Mouse (Mus musculus): ENCODE data around the gene Banf1.
"Not testable (repeated sequence)": the region's sequence is repeated elsewhere in the genome, so short reads cannot be mapped to it uniquely, and the experiment has no call there.

Gene Banf1

DNA sequence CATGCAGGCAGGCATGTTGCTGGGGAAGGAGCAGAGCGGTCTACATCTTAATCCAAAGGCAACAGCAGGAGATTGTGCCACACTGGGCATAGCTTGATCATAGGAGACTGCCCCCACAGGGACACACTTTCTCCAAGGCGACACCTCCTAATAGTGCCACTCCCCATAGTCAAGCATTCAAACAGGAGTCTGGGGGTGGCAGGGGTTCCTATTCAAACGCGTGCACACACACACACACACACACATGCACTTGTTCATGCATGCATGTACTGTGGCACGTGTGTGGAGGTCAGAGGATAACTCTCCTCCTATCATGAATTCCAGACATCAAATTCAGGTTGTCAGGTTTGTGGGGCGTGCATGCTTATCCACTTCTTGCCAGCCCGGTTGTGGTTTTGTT, 5.8 kb upstream of the Banf1 start:
- no peak for DNase-seq

DNA sequence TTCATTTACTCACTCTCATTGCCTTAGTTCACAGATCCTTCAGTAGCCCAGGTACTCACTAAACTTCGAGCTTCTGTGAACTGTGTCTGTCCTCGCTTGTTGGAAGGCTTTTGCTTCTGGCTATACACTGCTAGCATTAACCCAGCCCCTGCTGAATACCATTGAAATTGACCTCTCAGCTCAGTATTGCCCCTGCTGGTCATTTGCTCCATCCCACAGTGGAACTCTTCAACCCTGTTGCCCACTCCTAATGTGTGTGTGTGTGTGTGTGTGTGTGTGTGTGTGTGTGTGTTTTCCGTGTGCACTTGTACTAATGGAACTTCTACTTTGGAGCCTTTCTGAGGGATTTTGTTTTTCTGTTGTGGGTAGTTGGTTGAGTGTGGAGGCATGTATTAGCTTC, 4.0 kb upstream of the Banf1 start:
- no peak for DNase-seq

DNA sequence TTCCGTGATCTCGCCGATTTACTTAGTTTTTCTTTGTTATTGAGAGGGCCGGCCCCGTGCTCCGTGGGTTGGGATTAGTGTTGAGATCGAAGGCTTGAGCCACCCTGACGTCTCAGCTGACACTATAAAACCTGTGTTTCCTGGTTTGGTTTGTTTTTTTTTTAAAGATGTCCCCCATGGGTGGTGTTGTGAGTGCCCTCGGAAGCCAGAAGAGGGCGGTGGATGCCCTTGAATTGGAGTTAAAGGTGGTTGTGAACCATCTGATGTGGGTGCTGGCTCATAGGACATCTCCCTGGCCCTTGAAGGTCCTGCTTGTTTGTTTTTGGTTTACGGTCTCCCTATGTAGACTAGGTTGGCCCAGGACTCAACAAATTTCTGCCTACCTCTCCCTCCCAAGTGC, 487 bp upstream of the Banf1 start:
- DNase-seq = no peak

DNA sequence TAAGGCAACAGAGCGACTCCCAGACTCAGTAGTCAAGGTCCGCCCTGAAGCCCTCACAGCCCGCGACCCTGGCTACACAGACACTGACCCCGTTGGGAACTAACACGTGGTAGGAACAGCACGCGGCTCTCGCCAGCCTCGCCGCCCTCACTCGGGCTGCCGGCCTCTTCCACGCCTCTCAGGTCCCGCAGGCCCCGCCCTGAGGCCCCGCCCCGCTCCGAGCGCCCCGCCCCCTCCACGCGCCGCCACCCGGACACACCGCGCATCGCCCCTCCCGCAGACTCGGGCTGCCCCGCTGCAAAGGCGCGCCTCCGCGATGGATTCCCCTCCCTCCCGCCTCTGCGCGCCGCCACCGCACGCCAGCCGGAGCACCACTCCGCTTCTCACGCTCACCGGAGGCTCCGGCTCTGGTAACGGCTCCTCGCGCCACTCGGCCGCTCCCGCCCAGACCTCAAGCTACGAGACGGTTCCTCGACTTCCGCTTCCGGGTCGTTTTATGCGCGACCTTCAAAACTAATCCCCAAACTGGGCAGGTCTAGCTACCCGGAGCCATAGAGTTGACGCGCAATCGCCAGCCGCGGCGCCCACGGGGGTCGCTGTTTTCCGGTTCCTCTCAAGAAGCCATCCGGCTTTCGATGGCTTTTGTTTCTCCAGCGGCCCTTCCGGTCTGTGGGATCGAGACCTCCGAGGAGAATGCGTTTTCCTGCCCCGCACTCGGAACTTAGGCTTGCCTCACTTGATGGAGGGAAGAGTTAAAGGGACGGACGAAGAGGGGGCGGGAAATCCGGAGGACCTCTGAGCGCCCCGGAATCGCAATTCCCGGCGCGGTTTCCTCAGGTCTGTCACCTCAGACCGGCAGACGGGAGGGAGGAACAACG, 554 bp downstream of the Banf1 start, which contains the start of gene Eif1ad:
Gene Eif1ad, plus strand, starts transcription at position 567 of the 878 bp plus-strand sequence.
- peak; percentile 95 for DNase-seq

GRCm38 (mm10) chr19:5365751-5366150, 1.2 kb downstream of the Banf1 start:
- DNase-seq = no peak

DNA sequence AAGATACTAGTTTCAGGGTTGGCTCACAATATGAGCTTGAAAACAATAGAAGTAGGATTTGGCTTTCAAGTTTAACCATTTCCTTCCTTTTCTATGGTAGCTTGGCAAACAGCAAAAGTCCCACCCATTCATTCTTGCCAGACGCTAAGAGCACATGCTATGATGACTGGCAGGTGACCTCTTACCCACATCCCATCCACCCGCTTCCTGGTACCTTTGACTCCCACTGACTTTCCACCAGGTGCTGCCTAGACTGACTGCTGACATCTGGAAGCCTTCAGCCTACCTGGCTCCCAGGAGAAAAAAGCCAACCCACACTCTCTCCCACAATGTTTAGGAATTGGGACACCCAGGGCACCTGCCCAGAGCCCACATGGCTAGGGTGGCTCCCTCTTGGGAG, 2.8 kb downstream of the Banf1 start:
- no peak for DNase-seq

- DNase-seq = no peak
These were observed 4.8 kb downstream of the Banf1 start for GRCm38 (mm10) chr19:5362186-5362585.

DNA sequence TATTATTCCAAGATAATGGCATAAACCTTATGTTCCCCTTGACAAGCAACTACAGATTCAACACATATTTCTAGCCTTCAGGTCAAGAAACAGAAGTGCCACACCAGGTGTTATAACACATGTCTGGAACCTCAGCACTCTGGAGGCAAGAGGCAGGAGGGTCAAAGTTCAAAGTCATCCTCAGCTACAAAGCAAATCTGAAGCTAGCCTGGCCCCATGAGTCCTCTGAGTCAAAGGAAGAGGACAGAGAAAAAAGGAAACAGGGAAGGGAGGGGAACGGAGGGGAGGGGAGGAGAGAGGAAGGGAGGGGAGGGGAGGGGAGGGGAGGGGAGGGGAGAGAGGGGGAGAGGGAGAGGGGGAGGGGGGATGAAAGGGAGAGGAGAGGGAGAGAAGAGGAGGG, 10.9 kb downstream of the Banf1 start:
- DNase-seq = no peak

- no peak for DNase-seq
These were observed 13.4 kb downstream of the Banf1 start for GRCm38 (mm10) chr19:5353609-5354008.

DNA sequence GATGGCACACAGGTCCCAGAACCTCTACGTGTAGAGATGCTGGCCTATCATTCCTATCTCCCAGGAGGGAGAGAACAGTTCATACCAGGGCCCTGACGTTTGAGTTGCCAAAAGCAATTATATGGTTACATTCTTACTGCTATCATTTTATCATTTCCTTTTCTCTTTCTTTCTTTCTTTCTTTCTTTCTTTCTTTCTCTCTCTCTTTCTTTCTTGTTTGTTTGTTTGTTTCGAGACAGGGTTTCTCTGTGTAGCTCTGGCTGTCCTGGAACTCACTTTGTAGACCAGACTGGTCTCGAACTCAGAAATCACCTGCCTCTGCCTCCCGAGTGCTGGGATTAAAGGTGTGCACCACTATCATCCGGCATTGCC, 17.5 kb downstream of the Banf1 start, which contains the start of gene Cst6:
Gene Cst6, minus strand, starts transcription at position 73 of the 372 bp plus-strand sequence.
- DNase-seq = not testable (repeated sequence)

DNA sequence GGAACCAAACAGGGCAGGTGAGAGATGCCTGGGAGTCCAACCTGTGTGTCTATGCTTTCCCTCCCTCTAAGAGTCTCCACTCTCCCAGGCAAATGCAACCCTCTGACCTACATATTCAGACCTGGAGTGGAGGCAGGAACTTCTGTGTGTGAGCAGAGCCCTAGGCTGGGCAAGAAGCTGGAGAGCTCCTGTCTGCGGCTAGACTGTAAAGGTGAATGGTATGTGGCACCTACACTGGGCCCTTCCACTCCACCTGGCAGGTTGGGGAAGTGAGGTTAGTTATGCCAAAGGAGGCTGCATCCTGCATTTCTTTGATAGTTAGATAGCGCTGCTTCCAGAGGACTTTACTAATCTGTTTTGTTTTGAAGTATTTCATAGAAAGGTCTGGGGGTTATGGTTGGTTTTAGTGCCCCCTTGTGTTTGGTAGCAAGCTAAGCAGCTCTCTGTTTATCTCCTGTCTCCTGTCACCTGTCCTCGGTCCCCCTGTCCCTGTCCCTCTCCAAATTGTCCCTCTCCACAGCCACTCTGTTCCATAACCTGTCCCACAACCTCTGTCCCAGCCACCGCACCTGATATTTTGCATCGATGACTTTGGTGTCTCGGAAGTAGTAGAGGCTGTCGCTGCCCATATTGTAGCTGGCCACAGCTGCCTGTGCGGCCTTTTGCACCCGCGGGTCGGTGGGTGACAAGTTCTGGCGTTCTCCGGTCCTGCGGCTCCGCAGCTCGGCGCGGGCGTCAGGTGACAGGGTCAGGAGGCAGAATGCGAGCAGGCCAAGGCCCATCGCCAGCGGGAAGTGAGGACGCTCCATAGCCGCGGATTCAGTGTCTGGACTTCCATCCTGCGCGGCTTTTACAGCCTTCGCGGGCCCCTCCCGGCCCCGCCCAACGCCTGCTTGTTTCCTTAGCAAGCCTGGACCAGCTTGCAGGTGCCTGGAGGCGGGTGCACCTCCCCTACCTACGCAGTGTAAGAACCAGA, 18.2 kb downstream of the Banf1 start:
- DNase-seq = peak; percentile 47

- peak; percentile 23 for DNase-seq
These were observed 18.9 kb downstream of the Banf1 start for GRCm38 (mm10) chr19:5348064-5348463.

- no peak for DNase-seq
These were observed 21.5 kb downstream of the Banf1 start for GRCm38 (mm10) chr19:5345297-5346131.

DNA sequence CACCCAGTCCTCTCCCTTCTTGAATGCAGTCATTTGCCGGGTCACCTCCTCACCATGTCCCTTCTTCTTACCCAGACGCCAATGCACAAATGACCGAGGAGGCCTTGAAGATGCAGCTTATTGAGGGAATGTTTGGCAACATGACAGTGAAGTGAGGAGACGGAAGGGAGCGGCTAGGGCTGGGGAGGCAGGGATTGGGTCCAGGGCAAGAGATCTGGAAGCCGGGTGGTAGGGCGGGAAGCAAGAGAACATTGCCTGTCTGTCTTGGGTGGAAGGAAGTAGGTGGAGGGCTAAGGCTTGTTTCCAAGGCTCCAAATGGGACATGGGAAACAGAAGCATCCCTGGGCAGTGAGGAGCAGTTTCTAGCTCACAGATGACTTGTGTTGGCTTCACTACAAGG, 25.6 kb downstream of the Banf1 start:
- no peak for DNase-seq

DNA sequence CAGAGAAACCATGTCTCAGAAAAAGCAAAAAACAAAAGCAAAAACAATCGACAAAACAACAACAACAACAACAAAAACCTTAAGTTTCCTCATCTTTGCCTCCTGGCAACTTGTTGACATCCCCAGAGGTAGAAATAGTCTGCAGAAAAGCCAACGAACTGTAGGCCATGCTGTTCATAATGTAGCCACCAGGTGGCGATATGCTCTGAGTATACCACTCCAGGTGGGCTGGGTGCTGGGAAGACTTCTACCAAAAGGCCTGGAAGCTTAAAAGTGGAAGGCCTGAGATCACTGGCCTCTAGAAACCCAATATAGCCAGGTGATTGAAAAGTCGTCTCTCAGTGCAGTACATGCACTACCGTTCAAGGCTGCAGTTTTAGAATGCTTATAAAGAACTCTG, 29.0 kb downstream of the Banf1 start:
- peak; percentile 71 for DNase-seq

GRCm38 (mm10) chr19:5335441-5335840, 31.5 kb downstream of the Banf1 start, which contains the start of gene Catsper1:
Gene Catsper1, plus strand, starts transcription at chr19:5335741.
- no peak for DNase-seq

DNA sequence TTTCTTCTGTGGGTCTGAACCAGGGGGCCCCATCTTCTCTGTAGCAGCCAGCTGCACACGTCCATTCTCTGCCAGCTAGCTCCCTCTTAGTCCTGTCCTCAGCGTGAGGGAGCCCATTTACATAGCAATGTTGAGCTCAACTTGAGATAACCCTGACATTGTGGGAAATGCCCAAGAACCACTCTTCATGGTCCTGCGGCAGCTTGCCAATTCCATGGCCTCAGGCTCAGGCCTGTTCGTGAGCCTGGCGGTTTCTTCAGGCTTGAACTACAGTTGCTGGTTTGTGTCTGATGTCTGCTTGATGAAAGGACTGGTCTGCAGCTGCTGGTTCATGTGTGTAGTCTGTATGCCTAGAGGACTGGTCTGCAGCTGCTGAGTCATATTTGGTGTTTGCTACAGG, 32.2 kb downstream of the Banf1 start:
- no peak for DNase-seq

GRCm38 (mm10) chr19:5327970-5328369, 39.0 kb downstream of the Banf1 start:
- DNase-seq = no peak

GRCm38 (mm10) chr19:5323801-5324200, 43.2 kb downstream of the Banf1 start:
- DNase-seq = no peak
